Mouse (Mus musculus) natural killer cell, adult 2 months (primary cell): Measurements from ENCODE around the gene Tln1.

Experiments
- DNase-seq, 2 experiments: peaks; one replicate each; pipeline ENCODE4 v3.0.0; 2022; ENCODE audit warnings: low spot score in 2 of 2

The Tln1 gene

GRCm38 (mm10) chr4:43547160-43547559 is 15.3 kb downstream of the Tln1 start:
- DNase-seq: no peak

GRCm38 (mm10) chr4:43546375-43547047 is 16.0 kb downstream of the Tln1 start:
- DNase-seq: no peak

GRCm38 (mm10) chr4:43542044-43542443 is 20.4 kb downstream of the Tln1 start:
- no peak for DNase-seq

- no peak for DNase-seq
Measured at GRCm38 (mm10) chr4:43536031-43536430, 26.5 kb downstream of the Tln1 start.

- no peak for DNase-seq
Measured at GRCm38 (mm10) chr4:43535628-43536027, 26.9 kb downstream of the Tln1 start.

GRCm38 (mm10) chr4:43533270-43533669 is 29.2 kb downstream of the Tln1 start:
- no peak for DNase-seq

- DNase-seq: peak; percentile 61 to 78
Measured at GRCm38 (mm10) chr4:43530581-43530980, 31.9 kb downstream of the Tln1 start.

- DNase-seq: no peak
Measured at GRCm38 (mm10) chr4:43530081-43530501, 32.4 kb downstream of the Tln1 start.

- DNase-seq: peak in 1 of 2 experiments; percentile 20
Measured at GRCm38 (mm10) chr4:43528487-43528886, 34.0 kb downstream of the Tln1 start.

- peak; percentile 32 to 45 for DNase-seq
Measured at GRCm38 (mm10) chr4:43527880-43528279, 34.6 kb downstream of the Tln1 start.

GRCm38 (mm10) chr4:43519956-43520355 is 42.5 kb downstream of the Tln1 start:
- DNase-seq: peak; percentile 82 to 90

- no peak for DNase-seq
Measured at GRCm38 (mm10) chr4:43519551-43519950, 42.9 kb downstream of the Tln1 start.

- DNase-seq: no peak
Measured at GRCm38 (mm10) chr4:43515764-43516708, 46.5 kb downstream of the Tln1 start.

GRCm38 (mm10) chr4:43513791-43514190 is 48.7 kb downstream of the Tln1 start:
- DNase-seq: no peak

GRCm38 (mm10) chr4:43513300-43513699 is 49.2 kb downstream of the Tln1 start:
- DNase-seq: no peak

GRCm38 (mm10) chr4:43512653-43513052 is 49.8 kb downstream of the Tln1 start:
- no peak for DNase-seq

- DNase-seq: no peak
Measured at GRCm38 (mm10) chr4:43511675-43512454, 50.6 kb downstream of the Tln1 start.

- no peak for DNase-seq
Measured at GRCm38 (mm10) chr4:43509109-43509508, 53.4 kb downstream of the Tln1 start.

GRCm38 (mm10) chr4:43508666-43508997 is 53.9 kb downstream of the Tln1 start:
- DNase-seq: peak; percentile 63 to 65

- DNase-seq: no peak
Measured at GRCm38 (mm10) chr4:43507938-43508665, 54.4 kb downstream of the Tln1 start.

GRCm38 (mm10) chr4:43506536-43507185 is 55.8 kb downstream of the Tln1 start, which contains the start of gene Car9:
Gene Car9, plus strand, starts transcription at chr4:43506966.
- no peak for DNase-seq
